Mouse (Mus musculus) liver, postnatal 0 days (tissue): ENCODE data around the gene 1600012H06Rik. TPM values are rescaled to one million over a fixed set of nuclear protein-coding genes. Genes with fewer than 3 reads are reported as not detected.
"Not testable (repeated sequence)": the region's sequence is repeated elsewhere in the genome, so short reads cannot be mapped to it uniquely, and the experiment has no call there.

Experiments
- ATAC-seq: fragments of 200-750 bp; cut with Nextera tagmentation; 2 replicates; pipeline ENCODE4 v1.8.0; 2017; ENCODE audit warnings: mild to moderate bottlenecking, moderate library complexity
- DNase-seq: peaks from one replicate; pipeline ENCODE4 v3.0.0-alpha.2; 2016
- H3K27ac ChIP-seq: fragments of 300-500 bp; sonication (generic); 2 replicates; pipeline ENCODE4 v1.5.1; 2014; ENCODE audit warnings: antibody characterized with exemption, moderate library complexity, mild to moderate bottlenecking, low read depth
- H3K27me3 ChIP-seq: fragments of 300-500 bp; sonication (generic); 2 replicates; pipeline ENCODE4 v1.6.1; 2014; ENCODE audit warnings: low read length, control low read depth, mixed read lengths; ENCODE audit not compliant: insufficient read depth
- H3K36me3 ChIP-seq: fragments of 300-500 bp; sonication (generic); replicated peaks from 2 replicates; pipeline ENCODE4 v1.6.1; 2014; ENCODE audit warnings: mild to moderate bottlenecking, control low read depth, low read length, moderate library complexity, mixed read lengths; ENCODE audit not compliant: insufficient read depth
- H3K4me1 ChIP-seq: fragments of 300-500 bp; sonication (generic); 2 replicates; pipeline ENCODE4 v1.6.1; 2014; ENCODE audit warnings: antibody characterized with exemption, mild to moderate bottlenecking, control low read depth; ENCODE audit not compliant: insufficient read depth
- H3K4me2 ChIP-seq: fragments of 300-500 bp; sonication (generic); 2 replicates; pipeline ENCODE4 v1.6.1; 2014; ENCODE audit warnings: low read depth, mild to moderate bottlenecking, low read length, moderate library complexity, mixed read lengths
- H3K4me3 ChIP-seq: fragments of 300-500 bp; sonication (generic); 2 replicates; pipeline ENCODE4 v1.5.1; 2014; ENCODE audit warnings: low read depth, low read length
- H3K9ac ChIP-seq: fragments of 300-500 bp; sonication (generic); replicated peaks from 2 replicates; pipeline ENCODE4 v1.6.1; 2014; ENCODE audit warnings: mild to moderate bottlenecking, moderate library complexity
- H3K9me3 ChIP-seq: fragments of 300-500 bp; sonication (generic); 2 replicates; pipeline ENCODE4 v1.6.1; 2016; ENCODE audit warnings: mild to moderate bottlenecking, control low read depth, low read length, mixed read lengths
- CTCF ChIP-seq: sonication (generic); IDR thresholded peaks from 2 replicates; pipeline ENCODE4 v1.5.1; 2016; ENCODE audit warnings: antibody characterized with exemption, low read depth
- EP300 ChIP-seq: IDR thresholded peaks from 2 replicates; pipeline ENCODE4 v1.6.1; 2016; ENCODE audit warnings: antibody characterized with exemption, low read depth, mild to moderate bottlenecking
- WGBS: fragments of 180-500 bp; shearing (Covaris S2); extraction: QIAGEN DNeasy Blood & Tissue Kit; methylation state at CpG from one replicate; pipeline ENCODE4 v1.1.7; 2014; ENCODE audit not compliant: insufficient replicate concordance; 5-methylcytosine and 5-hydroxymethylcytosine counted together
- polyA plus RNA-seq: library from polyadenylated mRNA; unstranded; fragments of >200 nt; fragmentation: Nextera tagmentation; extraction: Ambion mirVana; gene quantifications from 2 replicates; pipeline ENCODE4 v1.2.1, GENCODE M21; 2015

Gene 1600012H06Rik
- polyA plus RNA-seq, 1 experiment from 2014 or later = 21.3 TPM

GRCm38 (mm10) chr17:14935841-14936605, 7.0 kb upstream of the 1600012H06Rik start:
- no peak for TF ChIP-seq EP300
- TF ChIP-seq CTCF = no peak
- no peaks in the 10 kb centered on the region for H3K4me1 ChIP-seq
- no peak for ATAC-seq
- H3K9me3 ChIP-seq = no peaks in the 10 kb centered on the region
- no peak overlapping the region for H3K4me2 ChIP-seq
- no peaks in the 10 kb centered on the region for H3K36me3 ChIP-seq
- H3K27ac ChIP-seq = no peak overlapping the region
- no peak overlapping the region for H3K9ac ChIP-seq
- 58% methylated on average over 5 of the region's 5 CpGs for WGBS
- no peak for DNase-seq
- H3K4me3 ChIP-seq = no peak overlapping the region
- no peaks in the 10 kb centered on the region for H3K27me3 ChIP-seq

DNA sequence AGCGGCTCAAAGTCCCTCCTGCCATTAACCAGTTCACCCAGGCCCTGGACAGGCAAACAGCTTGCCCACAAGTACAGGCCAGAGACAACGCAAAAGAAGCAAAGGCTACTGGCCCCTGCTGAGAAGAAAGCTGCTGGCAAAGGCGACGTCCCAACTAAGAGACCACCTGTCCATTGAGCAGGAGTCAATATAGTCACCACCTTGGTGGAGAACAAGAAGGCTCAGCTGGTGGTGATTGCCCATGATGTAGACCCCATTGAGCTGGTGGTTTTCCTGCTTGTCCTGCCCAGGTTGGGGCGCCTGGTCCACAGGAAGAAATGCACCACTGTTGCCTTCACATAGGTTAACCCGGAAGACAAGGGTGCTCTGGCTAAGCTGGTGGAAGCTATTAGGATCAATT, 803 bp upstream of the 1600012H06Rik start:
- not testable (repeated sequence) for DNase-seq, ATAC-seq, H3K27ac ChIP-seq, H3K27me3 ChIP-seq, H3K9me3 ChIP-seq
- Histone ChIP-seq H3K4me1 (peaks cover 18% of the 10 kb centered on the region), H3K4me3 (peak overlapping the region; percentile 97; the same call in 1 of the 2 replicates), H3K36me3 (peaks cover 11% of the 10 kb centered on the region), H3K4me2 (peak overlapping the region; percentile 98), H3K9ac (peak overlapping the region; percentile 95; the same call in 1 of the 2 replicates)
- 64% methylated on average over 6 of the region's 6 CpGs for WGBS

- Histone ChIP-seq H3K4me3 (peak overlapping the region; percentile 97), H3K9ac (peak overlapping the region; percentile 95), H3K36me3 (peaks cover 23% of the 10 kb centered on the region), H3K27ac (peak overlapping the region; percentile 86), H3K4me1 (peaks cover 18% of the 10 kb centered on the region), H3K27me3 (no peaks in the 10 kb centered on the region), H3K9me3 (no peaks in the 10 kb centered on the region), H3K4me2 (peak overlapping the region; percentile 98)
- TF ChIP-seq EP300 (no peak), CTCF (no peak)
- no peak for DNase-seq
- 14% methylated on average over 16 of the region's 16 CpGs for WGBS
- ATAC-seq = no peak
These were observed 710 bp downstream of the 1600012H06Rik start for GRCm38 (mm10) chr17:14943729-14944059.

- H3K36me3 ChIP-seq = peaks cover 28% of the 10 kb centered on the region
- no peak for ATAC-seq
- no peak for TF ChIP-seq EP300
- no peak for TF ChIP-seq CTCF
- peaks cover 18% of the 10 kb centered on the region for H3K4me1 ChIP-seq
- 0 out of 2 replicates have a peak overlapping the region, but pooled peaks have one; percentile 97 for H3K4me3 ChIP-seq
- peak overlapping the region; percentile 98; the same call in 1 of the 2 replicates for H3K4me2 ChIP-seq
- H3K27me3 ChIP-seq = no peaks in the 10 kb centered on the region
- no peaks in the 10 kb centered on the region for H3K9me3 ChIP-seq
- WGBS = 86% methylated on average over 1 of the region's 1 CpGs
- no peak for DNase-seq
- no peak overlapping the region for H3K9ac ChIP-seq
- no peak overlapping the region for H3K27ac ChIP-seq
These were observed 1.6 kb downstream of the 1600012H06Rik start for GRCm38 (mm10) chr17:14944551-14944950.

DNA sequence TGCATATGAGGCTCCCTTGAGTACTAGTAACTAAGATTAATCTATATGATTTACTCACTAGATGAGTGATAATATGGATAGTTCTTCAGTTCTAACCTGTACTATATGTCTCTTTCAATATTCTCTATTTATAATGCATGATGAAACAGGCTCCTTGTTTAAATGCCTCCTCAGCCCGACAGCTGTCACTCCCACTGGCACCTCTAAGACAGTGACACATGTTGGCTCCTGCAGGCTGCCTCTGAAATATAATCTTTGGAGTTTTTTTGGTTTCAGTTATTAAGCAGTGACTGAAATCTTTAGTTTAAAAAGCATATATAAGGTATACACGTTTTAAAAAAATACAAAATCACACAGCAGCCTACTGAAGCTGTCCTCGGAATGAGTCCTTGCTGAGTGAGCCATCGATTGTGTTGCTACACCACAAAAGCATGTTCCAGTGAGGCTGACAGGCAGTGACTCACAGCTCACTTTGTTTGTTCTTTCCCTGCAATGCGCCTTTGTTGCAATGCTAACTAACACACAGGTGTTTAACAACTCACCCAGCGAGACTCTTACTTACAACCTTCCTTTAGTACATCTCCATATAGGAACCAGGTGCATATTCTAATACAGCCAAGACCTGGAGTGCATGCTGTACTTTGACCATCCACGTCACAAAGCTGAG, 6.3 kb downstream of the 1600012H06Rik start:
- Histone ChIP-seq H3K9me3 (no peaks in the 10 kb centered on the region), H3K4me2 (no peak overlapping the region), H3K27me3 (no peaks in the 10 kb centered on the region), H3K36me3 (peaks cover 69% of the 10 kb centered on the region), H3K4me1 (peaks cover 10% of the 10 kb centered on the region), H3K27ac (no peak overlapping the region), H3K4me3 (no peak overlapping the region), H3K9ac (no peak overlapping the region)
- peak; percentile 79 for ATAC-seq
- 73% methylated on average over 7 of the region's 7 CpGs for WGBS
- no peak for DNase-seq
- TF ChIP-seq CTCF (no peak), EP300 (no peak)

GRCm38 (mm10) chr17:14953452-14953851, 10.5 kb downstream of the 1600012H06Rik start:
- no peaks in the 10 kb centered on the region for H3K27me3 ChIP-seq
- peaks cover 6% of the 10 kb centered on the region; the same call in 1 of the 2 replicates for H3K4me1 ChIP-seq
- H3K36me3 ChIP-seq = peaks cover 65% of the 10 kb centered on the region
- no peak overlapping the region for H3K27ac ChIP-seq
- H3K9ac ChIP-seq = no peak overlapping the region
- ATAC-seq = peak; percentile 66
- no peak overlapping the region for H3K4me3 ChIP-seq
- TF ChIP-seq CTCF (no peak), EP300 (no peak)
- 77% methylated on average over 8 of the region's 8 CpGs for WGBS
- H3K4me2 ChIP-seq = peak overlapping the region; percentile 11; the same call in 1 of the 2 replicates
- H3K9me3 ChIP-seq = no peaks in the 10 kb centered on the region
- DNase-seq = no peak
